Mouse (Mus musculus): ENCODE measurements at regions not wholly inside any gene's neighbourhood (a gene's known extent, or its start where the extent isn't known, plus 50 kb on each side); places are given as distances from the start of the nearest gene placed in this dataset.

- TF ChIP-seq POLR2A (IDR thresholded peaks at IDR 0.05; ENCODE audit: borderline replicate concordance, extremely low read depth, insufficient read depth, insufficient read length, poor library complexity, severe bottlenecking) (no peak), CTCF (IDR thresholded peaks at IDR 0.05; ENCODE audit: borderline replicate concordance, extremely low read depth, insufficient read depth, insufficient read length) (no peak)
Measured at GRCm38 (mm10) chr7:62571759-62572158, 107.4 kb upstream of the Peg12 start.

Measured in brain, embryonic 14.5 days (tissue).